Mouse (Mus musculus) thymus, adult 2 months (tissue): Measurements from ENCODE around the gene Spats1.

Experiments
- CTCF ChIP-seq: fragments of 200-500 bp; IDR thresholded peaks from 2 replicates; pipeline ENCODE4 v1.5.1; 2012; ENCODE audit warnings: mild to moderate bottlenecking, control low read depth, low read length, moderate library complexity, borderline replicate concordance; ENCODE audit not compliant: control insufficient read depth, poor library complexity, insufficient read depth; ENCODE audit errors: extremely low read depth
- POLR2A ChIP-seq: fragments of 200-500 bp; IDR thresholded peaks from 2 replicates; pipeline ENCODE4 v1.6.1; 2012; ENCODE audit warnings: mild to moderate bottlenecking, low read length, control low read depth, moderate library complexity; ENCODE audit not compliant: control insufficient read depth, poor library complexity, insufficient read depth; ENCODE audit errors: extremely low read depth

DNA sequence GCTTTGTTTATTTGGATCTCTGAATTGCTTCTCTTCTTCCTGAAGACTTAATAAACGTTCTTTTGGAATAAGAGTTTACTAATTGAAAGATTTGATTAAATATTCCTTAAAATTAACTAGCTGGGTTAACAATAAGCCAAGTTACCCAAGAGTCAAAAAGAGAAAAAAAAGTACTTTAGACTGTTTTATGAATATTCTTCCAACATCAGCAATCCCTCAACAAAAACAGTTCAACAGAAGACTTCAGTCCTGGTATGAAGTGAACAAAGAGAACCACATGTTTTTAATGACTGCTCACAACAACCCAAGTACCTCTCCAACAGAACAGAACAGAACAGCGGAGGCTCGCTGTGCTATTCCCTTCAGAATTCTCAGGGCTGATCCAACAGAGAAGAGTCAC, 72.6 kb downstream of the Spats1 start:
- TF ChIP-seq POLR2A (no peak), CTCF (no peak)
